Mouse (Mus musculus): Measurements from ENCODE around the gene Ccndbp1.

Gene Ccndbp1

GRCm38 (mm10) chr2:121007925-121008663 lies at the start of gene Ccndbp1:
Gene Ccndbp1 (plus strand): TSS chr2:121008403.
- TF ChIP-seq GATA4 (IDR thresholded peaks at IDR 0.05; ENCODE audit: insufficient replicate concordance, low read length): no peak

- no peak for TF ChIP-seq GATA4 (IDR thresholded peaks at IDR 0.05; ENCODE audit: insufficient replicate concordance, low read length)
These were observed 48.8 kb upstream of the Ccndbp1 start for GRCm38 (mm10) chr2:120959363-120959762.

GRCm38 (mm10) chr2:120959827-120960226 lies 48.4 kb upstream of the Ccndbp1 start:
- TF ChIP-seq GATA4 (IDR thresholded peaks at IDR 0.05; ENCODE audit: insufficient replicate concordance, low read length): no peak

GRCm38 (mm10) chr2:120960261-120960660 lies 47.9 kb upstream of the Ccndbp1 start:
- TF ChIP-seq GATA4 (IDR thresholded peaks at IDR 0.05; ENCODE audit: insufficient replicate concordance, low read length): no peak

- no peak for TF ChIP-seq GATA4 (IDR thresholded peaks at IDR 0.05; ENCODE audit: insufficient replicate concordance, low read length)
These were observed 45.1 kb upstream of the Ccndbp1 start for GRCm38 (mm10) chr2:120963110-120963509.

- no peak for TF ChIP-seq GATA4 (IDR thresholded peaks at IDR 0.05; ENCODE audit: insufficient replicate concordance, low read length)
These were observed 42.7 kb upstream of the Ccndbp1 start for GRCm38 (mm10) chr2:120965486-120965885.

GRCm38 (mm10) chr2:120970045-120970539 lies 38.1 kb upstream of the Ccndbp1 start:
- TF ChIP-seq GATA4 (IDR thresholded peaks at IDR 0.05; ENCODE audit: insufficient replicate concordance, low read length): no peak

- TF ChIP-seq GATA4 (IDR thresholded peaks at IDR 0.05; ENCODE audit: insufficient replicate concordance, low read length): peak; percentile 60; the same call in 1 of the 2 replicates
These were observed 37.6 kb upstream of the Ccndbp1 start, which contains the start of gene Ubr1 for GRCm38 (mm10) chr2:120970559-120971080. Gene Ubr1 (minus strand): TSS chr2:120970715.

GRCm38 (mm10) chr2:120971766-120972165 lies 36.4 kb upstream of the Ccndbp1 start:
- no peak for TF ChIP-seq GATA4 (IDR thresholded peaks at IDR 0.05; ENCODE audit: insufficient replicate concordance, low read length)

- TF ChIP-seq GATA4 (IDR thresholded peaks at IDR 0.05; ENCODE audit: insufficient replicate concordance, low read length): no peak
These were observed 35.2 kb upstream of the Ccndbp1 start for GRCm38 (mm10) chr2:120972964-120973363.

GRCm38 (mm10) chr2:120976308-120976707 lies 31.9 kb upstream of the Ccndbp1 start:
- TF ChIP-seq GATA4 (IDR thresholded peaks at IDR 0.05; ENCODE audit: insufficient replicate concordance, low read length): no peak

- TF ChIP-seq GATA4 (IDR thresholded peaks at IDR 0.05; ENCODE audit: insufficient replicate concordance, low read length): no peak
These were observed 30.9 kb upstream of the Ccndbp1 start, which contains the start of gene Tmem62 for GRCm38 (mm10) chr2:120976990-120977925. Gene Tmem62 (plus strand): TSS chr2:120977017.

- no peak for TF ChIP-seq GATA4 (IDR thresholded peaks at IDR 0.05; ENCODE audit: insufficient replicate concordance, low read length)
These were observed 30.1 kb upstream of the Ccndbp1 start for GRCm38 (mm10) chr2:120977926-120978692.

- TF ChIP-seq GATA4 (IDR thresholded peaks at IDR 0.05; ENCODE audit: insufficient replicate concordance, low read length): no peak
These were observed 29.5 kb upstream of the Ccndbp1 start for GRCm38 (mm10) chr2:120978693-120979037.

- no peak for TF ChIP-seq GATA4 (IDR thresholded peaks at IDR 0.05; ENCODE audit: insufficient replicate concordance, low read length)
These were observed 28.4 kb upstream of the Ccndbp1 start for GRCm38 (mm10) chr2:120979819-120980218.

All from liver, adult (tissue).